Mouse (Mus musculus): ENCODE measurements around the gene Cdc123. TPM values are rescaled to one million over a fixed set of nuclear protein-coding genes. Genes with fewer than 3 reads are reported as not detected.

Gene Cdc123
- total and polyA plus RNA-seq, 2 experiments from 2014 or later = 52.6 to 161 TPM

- no peaks in the 10 kb centered on the region for H3K4me1 ChIP-seq (ENCODE audit: control insufficient read depth, insufficient read depth)
- H3K4me3 ChIP-seq (ENCODE audit: low read depth, low read length) = no peak overlapping the region
- no peak for TF ChIP-seq CTCF (IDR thresholded peaks at IDR 0.05; ENCODE audit: low read depth)
- no peak for TF ChIP-seq EP300 (IDR thresholded peaks at IDR 0.05; ENCODE audit: low read depth)
- no peak for ATAC-seq (ENCODE audit: insufficient read depth, low read depth)
- DNase-seq (ENCODE audit: low spot score) = no peak
- no peaks in the 10 kb centered on the region for H3K27me3 ChIP-seq (ENCODE audit: control insufficient read depth, insufficient read depth, low read length)
- no peak overlapping the region for H3K27ac ChIP-seq (ENCODE audit: low read depth)
- no peak overlapping the region for H3K9ac ChIP-seq (replicated peaks; ENCODE audit: low read depth, low read length)
- H3K4me2 ChIP-seq (ENCODE audit: low read depth, low read length) = no peak overlapping the region
- no peaks in the 10 kb centered on the region for H3K9me3 ChIP-seq (replicated peaks; ENCODE audit: control insufficient read depth, low read length)
- 82% methylated on average over 6 of the region's 6 CpGs for WGBS
- peaks cover 50% of the 10 kb centered on the region for H3K36me3 ChIP-seq (replicated peaks; ENCODE audit: control insufficient read depth, insufficient read depth, low read length)
Observed at GRCm38 (mm10) chr2:5804440-5805045, 40.4 kb downstream of the Cdc123 start.

- Histone ChIP-seq H3K36me3 (replicated peaks; ENCODE audit: control insufficient read depth, insufficient read depth, low read length) (peaks cover 49% of the 10 kb centered on the region), H3K4me1 (ENCODE audit: control insufficient read depth, insufficient read depth) (no peaks in the 10 kb centered on the region), H3K9me3 (replicated peaks; ENCODE audit: control insufficient read depth, low read length) (no peaks in the 10 kb centered on the region), H3K4me3 (ENCODE audit: low read depth, low read length) (no peak overlapping the region), H3K27me3 (ENCODE audit: control insufficient read depth, insufficient read depth, low read length) (no peaks in the 10 kb centered on the region), H3K4me2 (ENCODE audit: low read depth, low read length) (no peak overlapping the region), H3K27ac (ENCODE audit: low read depth) (no peak overlapping the region), H3K9ac (replicated peaks; ENCODE audit: low read depth, low read length) (no peak overlapping the region)
- TF ChIP-seq EP300 (IDR thresholded peaks at IDR 0.05; ENCODE audit: low read depth) = no peak
- TF ChIP-seq CTCF (IDR thresholded peaks at IDR 0.05; ENCODE audit: low read depth) = no peak
- WGBS = 87% methylated on average over 10 of the region's 10 CpGs
- ATAC-seq (ENCODE audit: insufficient read depth, low read depth) (no peak), DNase-seq (ENCODE audit: low spot score) (no peak)
Observed at GRCm38 (mm10) chr2:5801927-5802590, 42.9 kb downstream of the Cdc123 start.

- Histone ChIP-seq H3K4me1 (ENCODE audit: control insufficient read depth, insufficient read depth) (no peaks in the 10 kb centered on the region), H3K4me2 (ENCODE audit: low read depth, low read length) (no peak overlapping the region), H3K27ac (ENCODE audit: low read depth) (no peak overlapping the region), H3K36me3 (replicated peaks; ENCODE audit: control insufficient read depth, insufficient read depth, low read length) (peaks cover 55% of the 10 kb centered on the region), H3K9me3 (replicated peaks; ENCODE audit: control insufficient read depth, low read length) (no peaks in the 10 kb centered on the region), H3K4me3 (ENCODE audit: low read depth, low read length) (no peak overlapping the region), H3K27me3 (ENCODE audit: control insufficient read depth, insufficient read depth, low read length) (no peaks in the 10 kb centered on the region), H3K9ac (replicated peaks; ENCODE audit: low read depth, low read length) (no peak overlapping the region)
- WGBS = 51% methylated on average over 9 of the region's 9 CpGs
- ATAC-seq (ENCODE audit: insufficient read depth, low read depth) (no peak), DNase-seq (ENCODE audit: low spot score) (no peak)
- TF ChIP-seq CTCF (IDR thresholded peaks at IDR 0.05; ENCODE audit: low read depth) = no peak
- no peak for TF ChIP-seq EP300 (IDR thresholded peaks at IDR 0.05; ENCODE audit: low read depth)
Observed at GRCm38 (mm10) chr2:5801182-5801640, 43.8 kb downstream of the Cdc123 start.

- Histone ChIP-seq H3K9ac (replicated peaks; ENCODE audit: low read depth, low read length) (no peak overlapping the region), H3K27ac (ENCODE audit: low read depth) (no peak overlapping the region), H3K36me3 (replicated peaks; ENCODE audit: control insufficient read depth, insufficient read depth, low read length) (peaks cover 60% of the 10 kb centered on the region), H3K27me3 (ENCODE audit: control insufficient read depth, insufficient read depth, low read length) (no peaks in the 10 kb centered on the region), H3K4me2 (ENCODE audit: low read depth, low read length) (no peak overlapping the region), H3K9me3 (replicated peaks; ENCODE audit: control insufficient read depth, low read length) (no peaks in the 10 kb centered on the region), H3K4me3 (ENCODE audit: low read depth, low read length) (no peak overlapping the region), H3K4me1 (ENCODE audit: control insufficient read depth, insufficient read depth) (no peaks in the 10 kb centered on the region)
- WGBS = 74% methylated on average over 11 of the region's 11 CpGs
- ATAC-seq (ENCODE audit: insufficient read depth, low read depth) (no peak), DNase-seq (ENCODE audit: low spot score) (no peak)
- TF ChIP-seq CTCF (IDR thresholded peaks at IDR 0.05; ENCODE audit: low read depth) (no peak), EP300 (IDR thresholded peaks at IDR 0.05; ENCODE audit: low read depth) (no peak)
Observed at GRCm38 (mm10) chr2:5797816-5798672, 46.9 kb downstream of the Cdc123 start.

GRCm38 (mm10) chr2:5793771-5794170, 51.2 kb downstream of the Cdc123 start:
- DNase-seq (ENCODE audit: low spot score) (no peak), ATAC-seq (ENCODE audit: insufficient read depth, low read depth) (no peak)
- no peak overlapping the region for H3K9ac ChIP-seq (replicated peaks; ENCODE audit: low read depth, low read length)
- H3K4me1 ChIP-seq (ENCODE audit: control insufficient read depth, insufficient read depth) = no peaks in the 10 kb centered on the region
- WGBS = 82% methylated on average over 10 of the region's 10 CpGs
- no peaks in the 10 kb centered on the region for H3K27me3 ChIP-seq (ENCODE audit: control insufficient read depth, insufficient read depth, low read length)
- H3K4me2 ChIP-seq (ENCODE audit: low read depth, low read length) = no peak overlapping the region
- no peaks in the 10 kb centered on the region for H3K9me3 ChIP-seq (replicated peaks; ENCODE audit: control insufficient read depth, low read length)
- H3K36me3 ChIP-seq (replicated peaks; ENCODE audit: control insufficient read depth, insufficient read depth, low read length) = peaks cover 43% of the 10 kb centered on the region
- H3K27ac ChIP-seq (ENCODE audit: low read depth) = no peak overlapping the region
- no peak overlapping the region for H3K4me3 ChIP-seq (ENCODE audit: low read depth, low read length)
- TF ChIP-seq CTCF (IDR thresholded peaks at IDR 0.05; ENCODE audit: low read depth) (no peak), EP300 (IDR thresholded peaks at IDR 0.05; ENCODE audit: low read depth) (no peak)
